Mouse (Mus musculus) embryonic facial prominence, embryonic 12.5 days (tissue): Measurements from ENCODE around the gene Ccdc83. TPM values are rescaled to one million over a fixed set of nuclear protein-coding genes. Genes with fewer than 3 reads are reported as not detected.

Experiments used
- ATAC-seq: fragments of 200-750 bp; cut with Nextera tagmentation; 2 replicates; pipeline ENCODE4 v1.8.0; 2017; ENCODE audit not compliant: insufficient number of reproducible peaks, insufficient read depth, low FRiP score, low TSS enrichment
- H3K27ac ChIP-seq: fragments of 300-500 bp; sonication (generic); 2 replicates; pipeline ENCODE4 v1.5.1; 2016; ENCODE audit warnings: mild to moderate bottlenecking
- H3K27me3 ChIP-seq: fragments of 300-500 bp; sonication (generic); 2 replicates; pipeline ENCODE4 v1.6.1; 2016; ENCODE audit warnings: mild to moderate bottlenecking, moderate library complexity
- H3K36me3 ChIP-seq: fragments of 300-500 bp; sonication (generic); 2 replicates; pipeline ENCODE4 v1.6.1; 2016; ENCODE audit warnings: mild to moderate bottlenecking
- H3K4me1 ChIP-seq: fragments of 300-500 bp; sonication (generic); 2 replicates; pipeline ENCODE4 v1.6.1; 2016
- H3K4me2 ChIP-seq: fragments of 300-500 bp; sonication (generic); replicated peaks from 2 replicates; pipeline ENCODE4 v1.6.1; 2016; ENCODE audit warnings: mild to moderate bottlenecking, moderate library complexity
- H3K4me3 ChIP-seq: fragments of 300-500 bp; sonication (generic); 2 replicates; pipeline ENCODE4 v1.5.1; 2016; ENCODE audit warnings: mild to moderate bottlenecking
- H3K9ac ChIP-seq: fragments of 300-500 bp; sonication (generic); 2 replicates; pipeline ENCODE4 v1.6.1; 2016; ENCODE audit warnings: mild to moderate bottlenecking, moderate library complexity
- H3K9me3 ChIP-seq: fragments of 300-500 bp; sonication (generic); 2 replicates; pipeline ENCODE4 v1.6.1; 2016; ENCODE audit warnings: mild to moderate bottlenecking, moderate library complexity
- WGBS: fragments of 180-500 bp; shearing (Covaris S2); methylation state at CpG from one replicate; pipeline ENCODE4 v1.1.7; 2016; 5-methylcytosine and 5-hydroxymethylcytosine counted together
- polyA plus RNA-seq: library from polyadenylated mRNA; unstranded; fragments of >200 nt; fragmentation: Nextera tagmentation; extraction: Ambion mirVana; gene quantifications from 2 replicates; pipeline ENCODE4 v1.2.1, GENCODE M21; 2016

Gene Ccdc83
- polyA plus RNA-seq, 1 experiment from 2014 or later = not detected

DNA sequence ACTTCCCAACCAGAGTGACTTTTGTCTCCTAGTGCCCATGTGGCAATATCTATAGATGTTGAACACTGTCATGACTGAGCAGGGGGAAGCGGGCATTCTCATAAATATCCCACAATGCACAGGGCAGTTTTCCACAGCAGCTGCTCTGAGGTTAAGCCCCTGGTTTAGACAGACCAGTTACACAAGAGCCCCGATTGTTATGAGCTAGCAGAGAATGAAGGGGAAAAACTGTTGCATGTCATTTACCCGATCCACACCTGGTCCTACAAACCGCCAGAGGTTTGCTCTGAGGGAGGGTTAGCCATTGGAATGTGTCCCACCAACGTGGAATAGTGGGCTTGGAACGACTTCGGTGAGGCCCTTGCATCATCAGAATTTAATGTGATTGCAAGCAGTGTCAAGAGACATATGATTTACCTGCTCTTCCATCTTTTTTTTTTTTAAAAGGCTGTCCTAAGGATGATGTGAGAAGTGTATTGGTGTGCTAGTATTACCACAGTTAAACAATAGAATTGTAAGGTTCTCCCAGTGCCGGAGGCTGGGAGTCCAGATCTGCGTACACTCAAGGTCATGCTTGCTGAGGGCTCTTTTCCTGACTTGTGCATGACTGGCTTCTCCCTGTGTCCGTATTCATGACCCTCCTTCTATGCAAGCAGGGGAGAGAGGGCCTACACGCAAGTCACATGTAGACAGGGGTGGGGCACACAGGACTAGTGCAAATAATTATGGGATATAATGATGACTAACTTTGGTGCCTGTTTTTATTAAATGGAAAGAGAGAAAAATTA, 16.4 kb upstream of the Ccdc83 start:
- 0 out of 2 replicates have a peak, but pooled peaks have one; percentile 22 for ATAC-seq
- Histone ChIP-seq H3K4me2 (no peak overlapping the region), H3K4me1 (0 out of 2 replicates have a peak, but pooled peaks cover 5% of the 10 kb centered on the region), H3K27ac (no peak overlapping the region), H3K9me3 (no peaks in the 10 kb centered on the region), H3K4me3 (no peak overlapping the region), H3K36me3 (no peaks in the 10 kb centered on the region), H3K9ac (no peak overlapping the region), H3K27me3 (no peaks in the 10 kb centered on the region)
- whole genome bisulfite sequencing = 75% methylated on average over 11 of the region's 11 CpGs

- no peak overlapping the region for H3K27ac ChIP-seq
- no peak for ATAC-seq
- H3K27me3 ChIP-seq = no peaks in the 10 kb centered on the region
- H3K9me3 ChIP-seq = no peaks in the 10 kb centered on the region
- no peak overlapping the region for H3K9ac ChIP-seq
- no peak overlapping the region for H3K4me2 ChIP-seq
- H3K4me1 ChIP-seq = 0 out of 2 replicates have a peak, but pooled peaks cover 5% of the 10 kb centered on the region
- H3K36me3 ChIP-seq = no peaks in the 10 kb centered on the region
- no peak overlapping the region for H3K4me3 ChIP-seq
- WGBS = 37% methylated on average over 8 of the region's 8 CpGs
These were observed 15.3 kb upstream of the Ccdc83 start for GRCm38 (mm10) chr7:90280878-90281277.

- H3K4me1 ChIP-seq = 0 out of 2 replicates have a peak, but pooled peaks cover 5% of the 10 kb centered on the region
- H3K9me3 ChIP-seq = no peaks in the 10 kb centered on the region
These were observed 14.8 kb upstream of the Ccdc83 start for GRCm38 (mm10) chr7:90280274-90280875.

DNA sequence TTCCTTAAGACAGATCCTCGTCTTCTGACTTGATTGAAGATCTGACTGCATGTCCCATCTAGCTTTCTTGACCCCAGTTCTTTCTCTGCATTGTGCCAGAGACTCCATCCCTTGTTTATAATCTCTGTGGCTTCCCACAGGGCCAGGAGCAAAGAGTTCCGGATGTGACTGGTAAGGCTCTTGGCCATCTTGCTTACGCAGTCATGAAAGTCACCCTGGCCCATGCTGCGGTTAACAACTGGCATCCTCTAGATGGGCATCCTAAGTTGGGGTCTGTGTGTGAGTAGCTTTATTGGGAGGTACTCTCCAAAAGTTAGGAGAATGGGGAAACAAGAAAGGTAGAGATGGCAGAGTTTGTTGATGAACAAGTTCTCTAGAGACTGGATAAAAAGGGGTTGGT, 13.6 kb upstream of the Ccdc83 start:
- Histone ChIP-seq H3K4me2 (no peak overlapping the region), H3K9me3 (no peaks in the 10 kb centered on the region), H3K27me3 (no peaks in the 10 kb centered on the region), H3K9ac (no peak overlapping the region), H3K27ac (no peak overlapping the region), H3K36me3 (no peaks in the 10 kb centered on the region), H3K4me1 (0 out of 2 replicates have a peak, but pooled peaks cover 5% of the 10 kb centered on the region), H3K4me3 (no peak overlapping the region)
- ATAC-seq = no peak
- WGBS = 90% methylated on average over 4 of the region's 4 CpGs

More at GRCm38 (mm10) chr7:90280274-90280875, 14.8 kb upstream of the Ccdc83 start:
- WGBS = 69% methylated on average over 11 of the region's 11 CpGs
- Histone ChIP-seq H3K27ac (no peak overlapping the region), H3K4me2 (no peak overlapping the region), H3K36me3 (no peaks in the 10 kb centered on the region), H3K9ac (no peak overlapping the region), H3K27me3 (no peaks in the 10 kb centered on the region), H3K4me3 (no peak overlapping the region)
- ATAC-seq = no peak

DNA sequence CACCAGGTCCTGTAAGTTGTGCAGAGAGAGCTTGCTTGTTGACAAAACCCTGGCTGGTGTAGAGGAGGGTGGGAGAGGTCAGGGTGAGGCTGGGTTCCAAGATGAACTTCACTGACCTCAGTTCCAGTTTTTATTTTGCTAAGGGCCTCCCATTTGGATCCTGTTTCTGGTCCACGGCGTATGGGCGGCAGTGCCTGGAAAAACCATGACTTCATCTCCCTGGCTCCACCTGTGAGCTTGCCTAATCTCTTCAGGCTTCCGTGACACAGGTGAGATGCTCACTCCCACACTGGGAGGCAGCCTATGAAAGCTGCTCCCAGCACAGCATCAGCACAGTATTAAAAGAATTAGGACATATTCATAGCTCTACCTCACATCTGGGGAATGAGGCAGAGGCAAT, 12.2 kb upstream of the Ccdc83 start:
- Histone ChIP-seq H3K27ac (no peak overlapping the region), H3K4me1 (0 out of 2 replicates have a peak, but pooled peaks cover 5% of the 10 kb centered on the region), H3K4me2 (no peak overlapping the region), H3K4me3 (no peak overlapping the region), H3K27me3 (no peaks in the 10 kb centered on the region), H3K9ac (no peak overlapping the region), H3K9me3 (no peaks in the 10 kb centered on the region), H3K36me3 (no peaks in the 10 kb centered on the region)
- WGBS = 50% methylated on average over 4 of the region's 4 CpGs
- ATAC-seq = no peak

DNA sequence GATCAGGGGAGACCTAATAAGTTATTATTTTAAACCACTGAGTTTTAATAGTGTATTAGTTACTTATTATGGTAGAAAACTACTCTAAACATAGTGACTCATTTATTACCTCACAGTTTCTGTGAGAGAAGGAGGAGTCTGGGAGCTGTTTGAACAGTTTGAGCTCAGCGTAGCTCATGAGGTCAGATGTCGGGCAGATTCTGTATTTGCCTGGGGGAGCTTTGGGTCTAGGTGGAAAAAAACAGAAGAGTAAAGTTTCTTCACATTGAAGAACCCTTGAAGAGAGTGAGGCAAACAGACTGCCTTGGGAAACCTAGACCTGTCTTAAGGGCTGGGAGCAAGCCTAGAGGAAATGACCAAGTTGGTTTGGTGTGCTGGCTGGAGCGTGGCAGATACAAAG, 11.7 kb upstream of the Ccdc83 start:
- Histone ChIP-seq H3K4me1 (0 out of 2 replicates have a peak, but pooled peaks cover 5% of the 10 kb centered on the region), H3K27me3 (no peaks in the 10 kb centered on the region), H3K4me2 (no peak overlapping the region), H3K4me3 (no peak overlapping the region), H3K27ac (no peak overlapping the region), H3K36me3 (no peaks in the 10 kb centered on the region), H3K9me3 (no peaks in the 10 kb centered on the region), H3K9ac (no peak overlapping the region)
- no peak for ATAC-seq
- 63% methylated on average over 3 of the region's 3 CpGs for WGBS

DNA sequence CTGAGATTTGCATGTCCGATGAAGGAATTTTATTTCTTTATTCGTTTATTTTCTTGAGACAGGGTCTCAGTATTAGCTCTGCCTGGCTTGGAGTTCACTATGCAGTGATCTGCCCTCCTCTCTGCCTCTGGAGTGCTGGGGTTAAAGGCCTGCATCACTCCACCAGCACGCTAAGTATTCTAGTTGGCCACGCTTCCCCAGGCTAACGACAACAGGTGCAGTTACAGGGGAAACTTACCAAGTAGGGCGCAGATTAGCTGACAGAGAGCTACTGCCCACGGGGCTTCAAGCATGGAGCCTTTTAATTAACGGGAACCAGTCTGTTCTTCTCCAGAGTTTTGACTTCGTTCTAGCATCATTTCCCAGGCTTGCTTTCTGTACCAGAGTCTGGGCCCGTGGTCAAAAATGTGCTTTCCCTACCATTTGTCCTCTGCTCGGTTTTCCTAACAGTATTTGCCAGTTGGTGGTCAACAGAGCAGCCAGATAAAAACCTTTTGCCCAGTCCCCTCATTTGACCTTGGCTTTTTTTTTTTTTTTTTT, 9.1 kb upstream of the Ccdc83 start:
- Histone ChIP-seq H3K27me3 (no peaks in the 10 kb centered on the region), H3K9ac (no peak overlapping the region), H3K4me1 (0 out of 2 replicates have a peak, but pooled peaks cover 5% of the 10 kb centered on the region), H3K4me3 (no peak overlapping the region), H3K27ac (no peak overlapping the region), H3K36me3 (no peaks in the 10 kb centered on the region), H3K9me3 (no peaks in the 10 kb centered on the region), H3K4me2 (no peak overlapping the region)
- no peak for ATAC-seq
- 58% methylated on average over 11 of the region's 11 CpGs for WGBS

GRCm38 (mm10) chr7:90270141-90270540, 4.6 kb upstream of the Ccdc83 start:
- Histone ChIP-seq H3K4me2 (no peak overlapping the region), H3K36me3 (no peaks in the 10 kb centered on the region), H3K27me3 (no peaks in the 10 kb centered on the region), H3K4me1 (peaks cover 3% of the 10 kb centered on the region; the same call in 1 of the 2 replicates), H3K4me3 (no peak overlapping the region), H3K27ac (no peak overlapping the region), H3K9me3 (no peaks in the 10 kb centered on the region), H3K9ac (no peak overlapping the region)
- ATAC-seq = no peak
- 74% methylated on average over 3 of the region's 3 CpGs for WGBS

- peaks cover 4% of the 10 kb centered on the region; the same call in 1 of the 2 replicates for H3K4me1 ChIP-seq
- no peak overlapping the region for H3K4me2 ChIP-seq
- no peaks in the 10 kb centered on the region for H3K27me3 ChIP-seq
- ATAC-seq = no peak
- no peaks in the 10 kb centered on the region for H3K36me3 ChIP-seq
- H3K4me3 ChIP-seq = no peak overlapping the region
- no peak overlapping the region for H3K9ac ChIP-seq
- no peak overlapping the region for H3K27ac ChIP-seq
- no peaks in the 10 kb centered on the region for H3K9me3 ChIP-seq
- 42% methylated on average over 7 of the region's 7 CpGs for WGBS
These were observed 3.5 kb downstream of the Ccdc83 start for GRCm38 (mm10) chr7:90261902-90262599.

GRCm38 (mm10) chr7:90259899-90260298, 5.7 kb downstream of the Ccdc83 start:
- Histone ChIP-seq H3K36me3 (no peaks in the 10 kb centered on the region), H3K27ac (no peak overlapping the region), H3K4me3 (no peak overlapping the region), H3K4me1 (no peaks in the 10 kb centered on the region), H3K9ac (no peak overlapping the region), H3K27me3 (no peaks in the 10 kb centered on the region), H3K4me2 (no peak overlapping the region), H3K9me3 (no peaks in the 10 kb centered on the region)
- ATAC-seq = no peak
- WGBS = 79% methylated on average over 2 of the region's 2 CpGs

DNA sequence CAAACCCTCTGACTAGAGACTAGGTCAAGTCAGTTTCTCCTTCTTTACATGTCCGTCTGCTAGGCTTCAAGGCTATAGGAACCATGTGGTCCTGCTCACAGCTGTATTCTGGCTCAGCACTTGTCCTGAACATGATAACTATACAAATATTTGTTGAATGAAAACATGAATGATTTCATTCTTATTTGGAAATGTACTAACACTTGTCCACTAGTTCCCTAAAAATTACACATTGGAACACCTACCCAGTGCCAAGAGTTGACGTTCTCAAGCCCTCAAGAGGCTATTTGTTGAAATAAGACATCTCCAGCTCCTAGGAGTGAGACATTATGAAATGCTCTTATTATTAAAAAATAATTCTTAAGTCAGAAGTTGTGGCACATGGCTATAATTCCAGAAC, 6.9 kb downstream of the Ccdc83 start:
- no peaks in the 10 kb centered on the region for H3K36me3 ChIP-seq
- H3K27ac ChIP-seq = no peak overlapping the region
- 83% methylated on average over 2 of the region's 2 CpGs for WGBS
- no peak overlapping the region for H3K9ac ChIP-seq
- H3K9me3 ChIP-seq = no peaks in the 10 kb centered on the region
- H3K4me3 ChIP-seq = no peak overlapping the region
- no peaks in the 10 kb centered on the region for H3K4me1 ChIP-seq
- H3K4me2 ChIP-seq = no peak overlapping the region
- H3K27me3 ChIP-seq = no peaks in the 10 kb centered on the region
- ATAC-seq = no peak
